Mouse (Mus musculus) C2C12 (cell line): ENCODE results near the gene Stambp.

Experiments
- CTCF ChIP-seq: IDR thresholded peaks from one replicate; pipeline ENCODE4 v1.5.1; 2011; ENCODE audit not compliant: control insufficient read depth, insufficient read depth, insufficient read length
- MYOD1 ChIP-seq: IDR thresholded peaks from one replicate; pipeline ENCODE4 v1.6.1; 2011; ENCODE audit warnings: low read depth; ENCODE audit not compliant: control insufficient read depth, insufficient read length
- MYOG ChIP-seq: IDR thresholded peaks from one replicate; pipeline ENCODE4 v1.6.1; 2011; ENCODE audit not compliant: control insufficient read depth, insufficient read length; ENCODE audit errors: extremely low read depth
- USF1 ChIP-seq: IDR thresholded peaks from one replicate; pipeline ENCODE4 v1.6.1; 2011; ENCODE audit warnings: low read depth, mild to moderate bottlenecking, control low read depth, moderate library complexity

DNA sequence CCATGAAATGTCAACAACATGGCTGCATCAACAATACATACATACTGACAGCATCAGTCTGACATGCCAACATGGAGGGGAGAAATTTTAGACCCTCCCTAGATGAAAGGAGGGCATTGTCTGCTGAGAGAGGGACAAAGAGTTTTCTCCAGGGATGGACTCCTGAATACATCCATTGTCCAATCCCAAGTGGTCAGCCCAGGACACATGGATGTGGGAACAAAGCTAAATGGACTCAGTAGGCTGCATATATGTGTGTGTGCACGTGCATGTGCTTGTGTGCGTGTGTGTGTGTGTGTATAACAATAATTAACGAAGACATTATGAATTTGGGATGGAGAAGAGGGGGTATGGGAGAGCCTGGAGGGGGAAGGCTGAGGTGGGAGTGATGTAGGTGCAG, 26.8 kb downstream of the Stambp start:
- TF ChIP-seq CTCF (no peak), MYOG (no peak), USF1 (no peak), MYOD1 (no peak)
